Mouse (Mus musculus): ENCODE results near the gene Usp21. TPM values are rescaled to one million over a fixed set of nuclear protein-coding genes. Genes with fewer than 3 reads are reported as not detected.

Usp21 gene
- 96.3 and 99.2 TPM in 2 replicates for polyA plus RNA-seq (2012; rRNA removed)

DNA sequence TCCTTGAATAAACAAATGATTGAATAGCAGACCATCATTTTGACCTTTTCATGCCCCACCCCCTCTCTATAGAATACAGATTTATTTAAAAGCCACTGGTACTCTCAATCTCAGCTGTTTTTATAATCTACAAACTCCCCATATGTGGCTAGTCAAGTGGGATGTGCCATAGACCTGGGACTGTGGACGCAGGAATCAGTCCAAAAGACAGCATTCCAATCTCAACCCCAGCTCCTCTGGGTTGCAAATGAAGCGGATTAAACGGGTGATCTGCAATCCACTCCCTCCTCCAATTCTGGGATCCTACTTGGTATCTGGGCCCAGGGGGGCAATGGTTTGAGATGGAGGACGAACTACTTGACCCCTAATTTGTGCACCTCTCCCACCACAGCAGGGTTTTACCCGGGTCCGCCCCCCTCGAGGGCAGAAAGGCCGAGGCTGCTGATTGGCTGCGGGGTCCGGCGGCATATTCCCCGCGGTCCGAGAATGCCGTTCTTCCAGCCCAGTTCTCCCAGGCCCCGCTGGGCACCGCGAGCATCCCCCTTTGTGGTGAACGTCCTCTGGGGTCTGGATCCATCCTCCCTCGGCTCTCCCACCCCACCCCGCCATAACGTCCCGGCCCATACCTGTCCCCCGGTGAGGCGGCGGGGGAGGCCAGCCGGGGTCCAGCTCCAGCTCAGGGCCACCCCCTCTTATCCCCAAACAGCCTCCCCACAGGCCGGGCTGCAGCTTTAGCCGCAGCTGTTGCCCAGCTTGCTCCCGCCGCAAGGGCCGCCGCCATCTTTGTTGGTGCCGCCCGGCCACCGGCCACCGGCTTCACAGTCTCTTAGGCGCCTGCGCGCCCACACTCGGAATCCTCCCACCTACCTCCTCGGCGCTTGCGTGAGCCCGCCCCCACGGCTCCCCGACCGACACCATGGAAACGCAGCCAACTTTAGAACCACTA, at the start of gene Usp21:
Usp21 (minus strand) TSS at position 856 of the 946 bp plus-strand sequence.

DNA sequence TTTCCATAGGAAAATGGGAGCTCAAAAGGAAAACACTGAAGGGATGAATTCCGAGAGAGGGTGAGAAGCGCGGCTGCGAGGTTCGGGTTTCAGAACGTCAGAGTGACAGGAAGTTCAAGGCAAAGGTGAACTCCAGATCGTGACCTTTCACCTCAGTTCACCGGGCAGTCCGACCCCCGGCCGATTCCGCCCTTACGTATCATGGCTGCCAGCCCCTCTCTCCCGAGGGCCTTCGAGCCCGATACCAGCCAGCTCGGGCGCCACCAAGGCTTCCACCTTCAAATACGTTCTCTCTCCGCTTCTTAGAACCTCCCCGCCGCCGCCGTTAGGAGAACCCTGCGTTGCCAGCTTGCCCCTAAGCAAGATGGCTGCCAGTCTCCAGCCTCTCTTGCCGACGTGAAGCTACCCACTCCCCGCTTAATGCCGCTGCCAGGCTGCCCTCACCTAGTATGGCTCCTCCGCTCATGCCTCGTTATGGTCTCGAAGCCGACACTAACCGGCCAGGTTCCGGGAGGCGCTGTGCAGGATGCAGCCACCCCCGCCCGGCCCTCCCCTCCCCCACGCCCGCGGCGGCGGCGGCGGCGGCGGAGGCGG, 41.1 kb upstream of the Usp21 start, which contains the start of gene Dedd:
Dedd (plus strand) TSS at position 307 of the 594 bp plus-strand sequence.

DNA sequence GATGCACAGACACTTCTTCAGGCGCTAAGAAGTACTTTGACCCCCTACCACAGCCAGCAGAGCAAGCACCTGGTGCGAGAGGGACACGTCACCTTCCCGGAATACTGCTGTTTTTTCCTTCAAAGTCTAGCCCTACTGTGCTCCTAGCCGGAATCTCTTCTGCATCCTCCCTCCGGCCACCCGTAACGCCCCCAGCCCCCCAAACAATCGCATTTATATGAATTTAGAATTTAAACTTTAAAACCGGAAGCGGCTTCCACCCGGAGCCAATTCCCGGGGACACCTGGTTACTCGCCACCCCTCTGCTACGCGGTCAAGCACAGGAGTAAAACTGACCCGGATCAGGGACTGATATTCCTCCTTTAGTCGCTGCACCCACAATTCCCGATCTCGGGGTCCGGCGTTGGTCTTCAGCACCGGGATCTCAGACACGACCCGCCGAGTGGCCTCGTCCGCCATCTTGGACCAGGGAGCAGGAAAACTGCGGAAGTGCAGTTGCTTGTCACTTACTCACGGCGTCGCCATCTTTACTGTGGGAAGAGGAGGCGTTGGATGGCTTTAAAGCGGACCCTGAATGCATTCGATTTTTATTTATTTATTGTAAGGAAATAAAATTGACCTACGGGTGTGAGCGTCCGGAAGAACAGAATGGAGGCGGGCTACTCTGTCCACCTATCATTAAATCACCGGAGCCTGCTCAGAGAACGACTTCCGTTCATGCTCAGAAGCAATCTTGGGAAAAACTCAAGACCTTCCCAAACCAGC, 6.7 kb upstream of the Usp21 start, which contains the start of gene Ufc1:
Ufc1 (minus strand) TSS at position 727 of the 765 bp plus-strand sequence.

DNA sequence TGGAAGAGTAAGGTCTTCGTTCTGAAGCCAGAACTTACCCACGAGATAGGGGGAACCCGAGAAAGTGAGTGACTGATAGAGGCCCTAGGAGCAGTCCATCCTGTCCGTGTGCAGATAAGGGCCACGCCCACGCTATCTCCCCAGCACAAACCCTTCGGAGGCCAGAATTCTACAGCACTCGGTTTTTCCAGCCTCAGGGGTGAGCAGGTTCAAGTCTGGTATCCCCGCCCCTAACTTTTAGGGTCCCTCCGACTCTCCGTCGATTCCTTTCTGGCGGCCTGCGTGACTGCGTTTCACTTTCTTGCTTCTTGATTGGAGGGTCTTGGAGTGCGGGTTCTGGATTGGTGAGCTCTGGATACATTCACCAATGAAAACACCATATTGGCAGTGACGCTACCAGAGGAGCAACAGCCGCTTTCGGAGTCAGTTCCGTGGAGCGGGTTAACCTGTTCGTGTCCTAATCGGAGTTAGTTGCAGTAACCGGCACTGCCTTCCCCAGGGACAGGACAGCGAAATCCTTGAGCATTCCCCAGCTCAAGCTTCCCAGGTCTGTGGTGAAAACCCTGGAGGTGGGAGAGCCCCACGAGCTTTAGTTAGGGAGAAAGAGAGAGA, 6.8 kb downstream of the Usp21 start, which contains the start of gene Ppox:
Ppox (minus strand) TSS at position 271 of the 612 bp plus-strand sequence.

DNA sequence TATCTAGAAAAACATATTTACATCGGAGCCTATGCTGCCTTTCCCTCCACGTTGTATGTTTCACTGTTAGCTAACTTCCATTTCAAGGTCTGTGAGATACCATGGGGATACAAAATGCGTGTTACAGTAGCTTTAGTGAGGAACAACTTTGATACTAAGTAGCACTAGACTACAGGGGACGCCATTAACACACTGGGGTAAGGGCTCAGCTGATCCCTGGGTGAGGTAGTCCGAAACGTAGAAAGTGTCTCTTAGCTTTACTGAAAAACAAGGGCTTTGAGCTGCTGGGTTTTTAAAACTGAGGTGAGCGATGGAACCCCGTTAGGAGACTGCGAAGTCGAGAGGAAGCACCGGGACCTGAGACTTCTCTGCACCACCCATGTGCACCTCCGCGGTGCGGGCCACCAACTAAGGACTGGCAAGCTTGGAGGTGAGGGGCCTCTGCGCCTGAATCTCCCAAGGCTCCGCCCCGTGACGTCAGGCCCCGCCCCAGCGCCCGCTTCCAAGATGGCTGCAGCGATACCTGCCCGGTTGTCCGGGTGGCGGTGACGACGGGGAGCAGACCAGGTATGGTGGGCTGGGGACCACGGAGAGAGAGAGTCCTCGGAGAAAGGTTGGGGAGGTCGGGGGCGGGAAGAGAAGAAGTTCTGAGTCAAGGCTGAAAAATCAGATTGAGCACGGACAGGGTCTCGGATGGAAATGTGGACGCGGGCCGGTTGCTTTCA, 17.8 kb downstream of the Usp21 start, which contains the start of gene B4galt3:
B4galt3 (plus strand) TSS at position 481 of the 725 bp plus-strand sequence.

DNA sequence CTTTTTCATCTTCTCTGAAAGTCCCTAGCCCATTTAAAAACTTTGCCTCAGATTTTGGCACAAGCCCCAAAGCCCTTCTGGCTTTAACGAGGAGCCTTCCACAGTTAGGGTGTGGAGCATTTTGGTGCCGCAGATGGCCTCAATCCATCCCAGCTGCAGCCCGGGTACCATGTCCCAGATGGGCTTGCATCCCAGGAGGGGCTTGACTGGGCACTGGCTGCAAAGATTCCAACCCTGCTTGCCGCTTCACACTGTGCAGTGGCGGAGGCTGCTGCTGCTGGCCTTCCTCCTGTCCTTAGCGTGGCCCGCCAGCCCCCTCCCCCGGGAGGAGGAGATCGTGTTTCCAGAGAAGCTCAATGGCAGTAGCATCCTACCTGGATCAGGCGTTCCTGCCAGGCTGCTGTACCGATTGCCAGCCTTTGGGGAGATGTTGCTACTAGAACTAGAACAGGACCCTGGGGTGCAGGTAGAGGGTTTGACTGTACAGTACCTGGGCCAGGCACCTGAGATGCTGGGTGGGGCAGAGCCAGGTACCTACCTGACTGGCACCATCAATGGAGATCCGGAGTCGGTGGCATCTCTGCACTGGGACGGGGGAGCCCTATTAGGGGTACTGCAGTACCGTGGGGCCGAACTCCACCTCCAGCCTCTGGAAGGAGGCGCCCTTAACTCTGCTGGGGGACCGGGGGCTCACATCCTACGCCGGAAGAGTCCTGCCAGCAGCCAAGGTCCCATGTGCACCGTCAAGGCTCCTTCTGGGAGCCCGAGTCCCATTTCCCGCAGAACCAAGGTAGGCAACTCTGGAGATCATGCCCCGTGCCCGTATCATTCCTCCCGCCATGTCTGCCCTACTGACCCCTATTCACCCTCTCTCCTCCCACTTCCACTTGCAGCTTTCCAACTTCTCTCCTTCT, 36.9 kb downstream of the Usp21 start, which contains the start of gene Ndufs2:
Ndufs2 (minus strand) TSS at position 709 of the 914 bp plus-strand sequence.

DNA sequence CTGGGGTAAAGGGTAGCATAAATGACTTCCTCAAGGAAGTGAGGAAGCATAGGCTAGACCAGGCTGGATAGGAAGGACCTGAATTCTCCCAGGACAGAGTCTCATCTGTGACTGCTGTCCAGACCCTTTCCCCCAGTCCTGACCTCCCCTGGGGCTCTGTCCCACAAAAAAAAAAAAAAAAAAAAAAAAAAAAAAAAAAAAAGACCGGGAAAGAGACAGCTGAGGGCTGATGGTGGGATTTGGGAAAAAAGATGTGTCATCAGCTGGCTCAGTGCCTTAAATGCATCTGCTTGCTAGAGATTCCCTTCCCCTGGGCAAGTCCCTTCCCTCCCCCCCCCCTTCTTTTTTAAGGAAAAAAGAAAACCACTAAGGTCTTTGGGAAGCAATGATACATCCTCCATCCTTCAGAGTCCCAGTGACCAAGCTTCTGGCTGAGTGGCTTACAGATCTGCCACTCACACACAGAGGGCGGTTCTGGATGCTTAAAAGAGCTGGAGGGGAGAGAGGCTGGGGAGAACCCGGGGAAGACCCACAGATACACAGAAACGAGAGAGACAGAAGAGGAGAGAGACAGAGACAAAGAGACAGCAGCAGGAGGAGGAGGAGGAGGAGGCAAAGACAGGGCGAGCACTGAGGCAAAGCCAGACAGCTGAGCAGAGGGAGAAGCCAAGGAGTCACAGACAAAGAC, 37.7 kb downstream of the Usp21 start, which contains the start of gene Adamts4:
Adamts4 (plus strand) TSS at position 509 of the 688 bp plus-strand sequence.

DNA sequence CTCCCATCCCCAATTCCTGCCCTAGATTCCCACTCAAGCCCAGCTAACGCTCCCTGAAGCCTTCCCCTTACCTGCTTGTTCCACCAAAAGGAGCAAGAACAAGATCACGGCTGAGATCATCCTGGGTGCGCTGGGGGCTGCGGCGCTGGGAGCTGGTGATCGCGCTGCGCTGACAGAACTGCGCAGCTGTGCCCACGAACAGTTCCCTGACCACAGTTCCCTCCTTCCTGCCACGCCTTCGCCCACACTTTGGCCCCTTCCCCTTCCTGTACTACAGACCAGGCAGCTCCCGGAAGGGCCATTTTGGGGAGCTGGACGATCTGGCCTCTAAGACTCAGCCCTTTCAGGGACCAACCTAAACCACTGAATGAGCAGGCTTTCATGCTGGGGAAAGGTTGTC, 53.7 kb downstream of the Usp21 start, which contains the start of gene Fcer1g:
Fcer1g (minus strand) TSS at position 240 of the 400 bp plus-strand sequence.

Other genes with a start within 250 kb of the Usp21 start
- 5.1 and 6.4 TPM in 2 replicates for gene Fcgr3, start 223.1 kb downstream of the Usp21 start, polyA plus RNA-seq (2012; rRNA removed)
- 3.0 and 3.8 TPM in 2 replicates for gene Cfap126, start 174.1 kb downstream of the Usp21 start, polyA plus RNA-seq (2012; rRNA removed)
- 236 and 443 TPM in 2 replicates for gene Sdhc, start 137.4 kb downstream of the Usp21 start, polyA plus RNA-seq (2012; rRNA removed)
- 0.72 and 3.3 TPM in 2 replicates for gene Mpz, start 137.3 kb downstream of the Usp21 start, polyA plus RNA-seq (2012; rRNA removed)
- 11.0 and 15.7 TPM in 2 replicates for gene Pcp4l1, start 91.7 kb downstream of the Usp21 start, polyA plus RNA-seq (2012; rRNA removed)
- 0.02 and 0.04 TPM in 2 replicates for gene Nr1i3, start 74.0 kb downstream of the Usp21 start, polyA plus RNA-seq (2012; rRNA removed)
- 29.2 and 29.8 TPM in 2 replicates for gene Tomm40l, start 65.5 kb downstream of the Usp21 start, polyA plus RNA-seq (2012; rRNA removed)
- gene Apoa2, start 62.9 kb downstream of the Usp21 start, polyA plus RNA-seq (2012; rRNA removed): 41.5 and 103 TPM in 2 replicates
- 12.5 and 17.5 TPM in 2 replicates for gene Fcer1g, start 53.6 kb downstream of the Usp21 start, polyA plus RNA-seq (2012; rRNA removed)
- 3.2 and 4.1 TPM in 2 replicates for gene Adamts4, start 37.6 kb downstream of the Usp21 start, polyA plus RNA-seq (2012; rRNA removed)
- 172 and 189 TPM in 2 replicates for gene Ndufs2, start 36.6 kb downstream of the Usp21 start, polyA plus RNA-seq (2012; rRNA removed)
- gene B4galt3, start 17.7 kb downstream of the Usp21 start, polyA plus RNA-seq (2012; rRNA removed): 47.0 and 62.1 TPM in 2 replicates
- gene Ppox, start 6.8 kb downstream of the Usp21 start, polyA plus RNA-seq (2012; rRNA removed): 95.5 and 100.0 TPM in 2 replicates
- gene Ufc1, start 7.0 kb upstream of the Usp21 start, polyA plus RNA-seq (2012; rRNA removed): 65.4 and 89.0 TPM in 2 replicates
- gene Dedd, start 41.2 kb upstream of the Usp21 start, polyA plus RNA-seq (2012; rRNA removed): 44.7 and 66.6 TPM in 2 replicates
- 36.9 and 48.0 TPM in 2 replicates for gene Nit1, start 57.7 kb upstream of the Usp21 start, polyA plus RNA-seq (2012; rRNA removed)
- gene Pfdn2, start 57.7 kb upstream of the Usp21 start, polyA plus RNA-seq (2012; rRNA removed): 141 and 293 TPM in 2 replicates
- gene Klhdc9, start 72.8 kb upstream of the Usp21 start, polyA plus RNA-seq (2012; rRNA removed): 1.9 and 2.2 TPM in 2 replicates
- gene Nectin4, start 82.1 kb upstream of the Usp21 start, polyA plus RNA-seq (2012; rRNA removed): 0.95 and 1.1 TPM in 2 replicates
- gene Arhgap30, start 101.0 kb upstream of the Usp21 start, polyA plus RNA-seq (2012; rRNA removed): 0.92 and 1.7 TPM in 2 replicates
- gene Usf1, start 123.3 kb upstream of the Usp21 start, polyA plus RNA-seq (2012; rRNA removed): 99.5 and 131 TPM in 2 replicates
- gene Tstd1, start 130.9 kb upstream of the Usp21 start, polyA plus RNA-seq (2012; rRNA removed): 3.7 and 5.0 TPM in 2 replicates
- gene F11r, start 149.5 kb upstream of the Usp21 start, polyA plus RNA-seq (2012; rRNA removed): 7.0 and 10.3 TPM in 2 replicates
- 9.4 and 11.0 TPM in 2 replicates for gene Alyref2, start 215.5 kb upstream of the Usp21 start, polyA plus RNA-seq (2012; rRNA removed)
- gene Itln1, start 247.3 kb upstream of the Usp21 start, polyA plus RNA-seq (2012; rRNA removed): not detected in 2 replicates

Measured in central nervous system, embryonic 11.5 days (tissue).